Mouse (Mus musculus): ENCODE data around the gene Adcy5.

Adcy5 gene

DNA sequence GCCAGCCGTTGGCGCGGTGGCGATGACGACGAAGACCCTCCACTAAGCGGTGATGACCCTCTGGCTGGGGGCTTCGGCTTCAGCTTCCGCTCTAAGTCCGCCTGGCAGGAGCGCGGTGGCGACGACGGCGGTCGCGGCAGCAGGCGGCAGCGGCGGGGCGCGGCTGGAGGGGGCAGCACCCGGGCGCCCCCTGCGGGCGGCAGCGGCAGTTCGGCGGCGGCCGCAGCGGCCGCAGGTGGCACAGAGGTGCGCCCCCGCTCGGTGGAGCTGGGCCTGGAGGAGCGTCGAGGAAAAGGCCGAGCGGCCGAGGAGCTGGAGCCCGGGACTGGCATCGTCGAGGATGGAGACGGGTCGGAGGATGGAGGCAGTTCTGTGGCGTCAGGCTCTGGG, 1.6 kb downstream of the Adcy5 start:
- CTCF ChIA-PET: no interaction called here

DNA sequence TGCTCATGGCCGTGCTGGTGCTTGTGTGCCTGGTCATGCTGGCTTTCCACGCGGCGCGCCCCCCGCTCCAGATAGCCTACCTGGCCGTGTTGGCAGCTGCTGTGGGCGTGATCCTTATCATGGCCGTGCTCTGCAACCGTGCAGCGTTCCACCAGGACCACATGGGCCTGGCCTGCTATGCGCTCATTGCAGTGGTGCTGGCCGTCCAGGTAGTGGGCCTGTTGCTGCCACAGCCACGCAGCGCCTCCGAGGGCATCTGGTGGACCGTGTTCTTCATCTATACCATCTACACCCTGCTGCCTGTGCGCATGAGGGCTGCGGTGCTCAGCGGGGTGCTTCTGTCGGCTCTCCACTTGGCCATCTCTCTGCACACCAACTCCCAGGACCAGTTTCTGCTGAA, 2.2 kb downstream of the Adcy5 start:
- CTCF ChIA-PET: no interaction called here

DNA sequence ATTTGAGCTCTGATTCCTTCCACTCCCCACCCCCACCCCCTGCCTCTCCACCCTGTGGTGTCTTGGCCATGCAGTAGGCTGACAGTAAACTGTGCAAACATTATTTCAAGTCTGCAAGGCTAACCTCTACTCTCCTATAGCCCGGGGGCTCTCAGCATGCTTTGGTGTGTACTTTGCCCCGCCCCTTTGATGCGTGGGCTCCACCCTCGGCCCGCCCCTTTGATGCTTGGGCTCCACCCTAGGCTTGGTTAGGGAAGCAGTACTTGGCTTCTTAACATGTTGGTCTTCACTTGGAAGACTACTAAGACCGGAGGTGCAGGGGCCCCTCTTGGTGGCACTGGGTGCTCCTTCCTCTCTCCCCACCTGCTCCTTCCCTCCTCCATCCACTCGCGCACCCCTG, 4.9 kb downstream of the Adcy5 start:
- CTCF ChIA-PET: no interaction called here

DNA sequence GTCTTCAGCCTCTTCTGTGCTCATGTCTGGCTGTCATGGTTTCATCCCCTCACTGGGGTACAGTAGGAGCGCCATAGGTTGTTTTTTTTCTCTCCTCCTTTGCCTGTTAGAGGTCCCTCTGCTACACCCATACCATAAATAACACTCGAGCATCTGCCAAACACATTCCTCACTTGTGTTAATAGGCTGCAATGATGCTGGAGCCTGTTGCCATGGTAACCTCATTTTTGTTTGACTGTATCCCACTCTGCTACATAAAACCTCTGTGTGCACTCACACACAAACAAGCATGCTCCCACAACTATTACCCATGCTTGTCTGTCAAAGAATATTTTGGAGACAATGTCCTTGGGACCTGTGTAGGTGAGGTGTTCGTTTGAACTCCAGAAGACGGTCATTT, 5.3 kb downstream of the Adcy5 start:
- CTCF ChIA-PET: no interaction called here

DNA sequence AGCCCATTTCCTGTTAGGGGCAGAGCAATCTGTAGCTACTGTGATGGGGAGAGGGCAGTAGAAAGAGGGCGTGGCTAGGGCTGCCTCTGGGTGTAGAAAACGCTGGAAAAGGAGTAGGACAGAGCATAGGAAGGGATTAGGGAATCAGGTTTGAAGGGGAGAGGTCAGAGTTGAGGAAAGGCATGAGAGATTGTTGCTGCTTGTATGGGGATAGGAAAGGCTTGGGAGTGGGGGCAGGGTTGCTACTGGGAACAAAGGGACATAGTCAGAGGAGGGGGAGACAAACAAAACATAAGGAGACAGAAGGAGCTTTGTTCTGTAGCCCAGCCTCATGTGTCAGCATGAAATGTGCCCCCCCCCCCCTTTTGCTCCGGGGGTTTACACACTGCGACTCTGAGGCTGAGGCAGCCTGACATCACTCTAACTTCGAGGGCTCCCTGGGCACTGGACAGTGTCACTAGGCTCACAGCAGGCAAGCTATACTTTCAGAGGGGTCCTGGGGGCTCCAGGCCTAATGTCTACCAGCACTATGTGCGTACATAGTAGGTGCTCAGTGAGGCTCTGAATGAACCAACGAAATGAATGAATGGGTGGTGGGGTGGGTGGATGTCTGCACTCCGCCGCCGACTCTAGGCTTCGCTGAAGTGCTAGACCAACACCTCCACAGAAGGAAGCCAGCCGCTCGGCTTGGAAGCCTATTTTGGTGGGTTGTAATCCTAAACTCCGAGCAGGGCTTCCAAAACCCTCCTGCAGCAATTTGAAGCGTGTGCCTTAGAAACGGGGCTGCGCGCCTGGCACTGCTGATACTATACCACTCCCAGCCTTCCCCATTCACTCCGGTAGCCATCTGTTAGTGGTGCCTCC, 9.9 kb downstream of the Adcy5 start:
- CTCF ChIA-PET: no interaction called here

DNA sequence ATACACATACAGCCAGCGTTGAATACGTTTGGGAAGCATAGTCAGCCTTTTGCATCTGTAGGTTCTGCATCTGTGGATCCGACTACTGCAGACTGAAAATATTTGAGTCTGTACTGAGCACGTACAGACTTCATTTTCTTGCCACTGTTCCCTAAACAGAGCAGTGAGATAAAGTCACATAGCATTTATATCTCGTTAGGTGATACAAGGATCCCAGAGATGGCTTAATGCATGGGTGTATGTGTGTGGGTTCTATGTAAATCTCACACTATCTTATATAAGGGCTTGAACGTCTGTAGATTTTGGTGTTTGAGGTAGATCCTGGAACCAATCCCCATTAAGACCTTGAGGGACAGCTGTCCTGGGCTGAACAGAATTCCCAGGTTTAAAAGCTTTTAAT, 10.7 kb downstream of the Adcy5 start:
- CTCF ChIA-PET: no interaction called here

DNA sequence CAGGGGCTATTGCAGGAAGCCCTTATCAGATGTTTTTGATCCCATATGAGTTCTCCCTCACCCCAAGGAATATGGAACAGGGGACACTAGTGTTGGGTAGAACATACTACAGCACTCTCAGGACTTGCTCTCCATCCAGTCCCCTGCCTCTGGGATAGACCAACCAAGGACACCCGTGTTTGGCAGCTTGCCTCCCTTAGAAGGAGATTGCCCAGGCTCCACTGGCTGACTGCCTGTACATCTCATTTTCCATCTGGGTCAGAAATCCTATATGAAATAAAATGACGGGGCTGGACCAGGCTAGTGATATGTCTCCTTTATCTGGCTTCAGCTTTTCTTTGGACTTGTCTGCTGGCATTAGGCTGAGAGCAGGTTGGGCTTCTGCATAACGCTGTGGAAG, 11.1 kb downstream of the Adcy5 start:
- CTCF ChIA-PET: no interaction called here

DNA sequence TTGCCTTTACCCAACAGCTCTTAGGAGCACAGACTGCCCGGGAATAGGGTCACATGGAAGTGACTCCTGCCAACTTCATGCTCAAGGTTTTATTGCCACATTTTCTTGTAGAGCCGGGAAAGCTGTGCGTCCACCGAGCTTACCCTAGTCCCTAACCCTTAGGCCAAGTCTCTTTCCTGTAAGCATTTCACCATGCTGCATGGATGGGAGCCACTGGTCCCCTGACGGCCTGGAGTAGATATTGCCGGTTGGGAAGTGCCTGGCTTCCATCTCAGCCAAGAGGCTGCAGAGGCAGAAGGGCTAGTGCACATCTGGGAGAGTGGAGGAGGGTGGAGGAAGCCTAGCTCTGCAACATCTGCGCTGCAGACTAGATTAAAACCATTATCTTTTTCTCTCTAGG, 14.8 kb downstream of the Adcy5 start:
- CTCF ChIA-PET: no interaction called here

DNA sequence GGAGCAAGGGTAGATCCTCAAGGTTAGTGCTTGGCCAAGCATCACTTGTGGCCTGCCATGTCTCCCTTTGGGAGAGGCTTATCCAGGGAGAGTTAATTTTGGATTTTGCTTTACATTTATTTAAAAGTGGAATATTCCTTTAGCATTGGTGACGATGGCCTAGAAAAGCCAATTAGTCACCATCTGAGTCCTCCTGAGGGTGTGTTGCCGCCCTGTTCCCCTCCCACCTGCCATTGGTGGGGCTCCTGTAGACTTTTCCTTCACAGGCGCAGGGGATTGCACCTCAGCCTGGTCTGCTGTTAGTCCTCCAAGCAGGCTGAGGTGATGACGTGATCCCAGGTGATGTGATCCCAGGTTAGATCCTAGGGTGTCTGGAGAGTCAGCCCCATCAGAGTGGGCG, 17.5 kb downstream of the Adcy5 start:
- CTCF ChIA-PET: no interaction called here

DNA sequence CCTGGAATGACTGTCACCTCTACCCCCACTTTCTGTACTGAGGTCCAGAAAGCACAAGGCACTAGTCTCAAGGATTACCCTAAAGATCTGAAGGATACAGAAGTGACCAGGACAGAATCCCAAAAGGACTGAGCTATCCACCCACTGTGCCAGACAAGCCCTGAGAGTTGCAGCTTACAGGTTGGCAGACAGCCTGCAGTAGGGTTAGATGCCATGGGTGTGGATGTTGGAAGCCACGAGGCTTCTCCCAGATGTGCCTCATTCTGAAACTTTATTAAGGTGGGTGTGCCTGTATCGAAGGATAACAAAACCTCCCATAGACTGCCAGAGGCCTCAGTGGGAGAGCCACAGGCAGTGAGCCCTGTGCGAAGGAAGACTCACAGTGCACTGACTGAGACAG, 23.8 kb downstream of the Adcy5 start:
- CTCF ChIA-PET: no interaction called here

DNA sequence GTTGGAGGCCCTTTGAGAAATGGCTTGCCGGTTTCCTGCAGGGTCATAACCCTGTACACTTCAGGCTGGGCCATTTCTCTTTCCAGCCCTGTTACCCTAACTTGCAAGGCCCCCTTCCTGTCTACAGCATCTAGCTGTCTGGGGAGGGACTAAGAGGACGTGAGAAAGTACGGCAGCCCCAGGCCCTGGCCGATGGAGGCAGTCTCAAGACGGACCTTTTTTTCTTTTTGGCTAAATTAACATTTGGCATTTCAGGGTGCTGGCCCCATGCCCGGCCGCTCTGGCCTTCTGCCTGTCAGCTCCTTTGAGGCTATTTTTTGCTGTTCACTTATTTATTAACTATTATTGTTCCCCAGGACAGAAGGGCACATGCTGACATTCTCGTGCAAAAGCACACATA, 24.4 kb downstream of the Adcy5 start:
- CTCF ChIA-PET: no interaction called here

DNA sequence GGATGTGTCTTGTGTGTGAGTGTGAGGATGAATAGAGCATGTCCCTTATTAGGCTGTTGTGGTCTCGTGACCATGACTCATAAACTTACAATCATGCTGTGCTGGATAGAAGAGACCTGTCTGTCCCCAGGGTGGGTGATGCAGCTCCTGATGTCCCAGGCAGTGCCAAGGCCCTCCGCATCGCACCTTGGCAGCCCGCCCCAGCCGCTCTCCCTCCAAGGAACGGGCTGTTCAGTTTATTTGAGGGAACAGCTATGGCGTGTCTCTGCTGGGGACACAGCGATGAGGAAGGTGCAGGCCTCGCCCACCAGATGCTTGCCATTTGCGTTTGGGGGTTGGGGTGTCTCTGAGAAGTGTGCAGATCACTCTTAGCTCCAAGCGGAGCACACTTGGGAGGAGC, 28.5 kb downstream of the Adcy5 start:
- CTCF ChIA-PET: no interaction called here

DNA sequence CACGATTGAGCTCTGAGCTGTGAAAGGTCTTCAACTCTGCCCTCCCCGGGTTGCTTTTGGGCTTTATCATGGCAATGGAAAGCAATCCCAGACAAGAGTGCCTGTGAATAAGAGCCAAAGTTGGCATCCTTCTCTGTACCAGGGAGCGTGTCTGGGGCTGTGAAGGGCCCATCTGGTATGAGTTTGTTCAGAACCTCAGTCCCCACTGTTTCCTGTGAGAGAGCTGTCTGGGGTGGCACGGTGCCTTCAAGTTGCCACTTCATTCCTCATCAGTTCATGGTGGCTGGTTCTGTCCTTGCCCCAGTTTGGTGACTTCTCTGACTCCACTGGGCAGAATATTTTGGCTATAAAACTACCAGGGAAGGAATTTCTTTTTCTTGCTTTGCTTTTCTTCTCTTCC, 33.4 kb downstream of the Adcy5 start:
- CTCF ChIA-PET: no interaction called here

DNA sequence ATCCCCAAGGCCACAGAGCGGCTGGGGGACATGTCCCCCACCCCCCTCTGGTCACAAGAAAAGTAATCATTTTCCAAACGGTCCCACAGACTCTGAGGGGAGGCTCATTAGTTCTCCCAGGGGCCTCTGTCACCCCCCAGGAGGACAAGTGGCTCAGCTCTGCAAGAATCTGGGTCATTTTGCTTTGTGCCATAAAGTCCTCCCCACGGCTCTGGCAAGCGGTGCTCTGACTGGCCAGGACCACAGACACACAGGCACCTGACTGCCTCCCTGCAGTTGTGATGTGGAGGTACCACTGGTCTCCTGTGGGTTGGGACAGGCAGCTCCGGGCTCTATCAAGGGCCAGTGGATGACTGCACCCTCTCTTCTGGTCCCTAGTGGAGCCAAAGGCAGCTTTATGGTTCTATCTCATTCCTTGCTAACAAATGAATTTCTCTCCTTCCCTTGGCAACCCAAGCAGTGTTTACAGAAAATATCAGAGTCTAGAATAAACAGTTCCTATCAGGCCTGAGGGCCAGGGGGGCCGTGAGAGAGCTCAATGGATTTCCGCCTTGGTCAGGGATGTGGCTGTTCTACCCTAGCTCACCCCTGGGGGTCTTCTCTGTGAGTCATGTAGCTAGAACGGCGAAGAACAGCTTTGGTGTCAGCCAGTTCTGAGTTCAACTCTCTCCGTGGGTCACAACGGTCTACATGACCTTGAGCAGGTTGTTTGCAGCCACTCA, 34.9 kb downstream of the Adcy5 start:
- CTCF ChIA-PET: no interaction called here

DNA sequence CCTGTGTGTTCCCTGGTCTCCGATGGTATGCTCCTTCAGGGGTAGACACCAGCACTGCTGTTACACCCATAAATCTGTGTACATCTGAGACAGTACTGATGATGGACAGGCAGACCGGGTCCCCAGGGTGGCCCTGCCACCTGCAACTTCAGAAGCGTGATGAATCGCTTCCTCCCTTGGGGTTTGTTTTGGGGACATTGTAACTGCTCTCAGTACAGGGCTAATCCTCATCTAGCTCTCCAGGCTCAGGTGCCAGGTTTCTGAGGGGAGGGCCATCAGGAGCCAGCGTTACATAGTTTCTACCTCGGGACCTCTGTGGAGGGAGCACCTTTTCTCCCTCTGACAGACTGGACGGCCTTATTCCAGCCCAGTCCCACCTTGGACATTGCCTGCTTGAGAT, 36.1 kb downstream of the Adcy5 start:
- CTCF ChIA-PET: no interaction called here

DNA sequence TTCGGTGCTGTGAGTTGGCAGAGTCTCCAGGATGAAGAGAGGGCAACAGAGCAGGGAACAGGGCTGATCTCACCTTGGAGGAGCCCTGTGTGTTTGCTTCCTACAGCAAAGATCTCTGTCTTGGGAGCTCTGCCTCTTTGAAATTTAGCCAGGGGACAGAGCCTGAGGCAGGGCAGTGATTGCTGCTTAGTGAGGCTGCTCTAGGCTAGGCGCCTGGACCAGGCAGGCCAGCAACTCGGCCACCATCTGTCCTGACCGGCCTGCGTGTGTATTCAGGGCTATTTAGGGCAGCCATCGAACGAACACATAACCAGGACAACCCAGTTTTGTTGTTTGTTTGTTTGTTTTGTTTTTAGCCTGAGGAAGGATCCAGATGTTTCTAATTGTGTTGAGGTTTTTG, 36.6 kb downstream of the Adcy5 start:
- CTCF ChIA-PET: no interaction called here

DNA sequence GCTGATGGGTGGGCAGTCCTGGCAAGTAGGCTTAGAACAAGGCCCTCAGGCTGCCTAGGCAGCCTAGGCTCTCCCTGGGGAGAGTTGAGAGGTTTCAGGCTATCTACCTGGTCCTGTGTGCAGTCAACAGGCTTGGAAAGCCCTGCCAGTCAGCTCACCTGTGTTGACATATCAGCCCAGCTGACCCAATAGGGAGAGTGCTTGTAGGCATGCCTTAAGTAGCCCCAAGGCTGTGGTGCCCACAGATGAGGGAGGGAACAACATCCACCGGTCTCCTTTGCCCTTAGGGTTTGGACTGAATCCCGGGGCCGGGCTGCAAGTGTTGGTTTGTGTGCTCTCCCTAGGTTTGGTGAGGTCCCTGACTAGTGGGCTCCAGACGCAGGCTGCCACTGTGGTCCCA, 37.8 kb downstream of the Adcy5 start:
- CTCF ChIA-PET: no interaction called here

DNA sequence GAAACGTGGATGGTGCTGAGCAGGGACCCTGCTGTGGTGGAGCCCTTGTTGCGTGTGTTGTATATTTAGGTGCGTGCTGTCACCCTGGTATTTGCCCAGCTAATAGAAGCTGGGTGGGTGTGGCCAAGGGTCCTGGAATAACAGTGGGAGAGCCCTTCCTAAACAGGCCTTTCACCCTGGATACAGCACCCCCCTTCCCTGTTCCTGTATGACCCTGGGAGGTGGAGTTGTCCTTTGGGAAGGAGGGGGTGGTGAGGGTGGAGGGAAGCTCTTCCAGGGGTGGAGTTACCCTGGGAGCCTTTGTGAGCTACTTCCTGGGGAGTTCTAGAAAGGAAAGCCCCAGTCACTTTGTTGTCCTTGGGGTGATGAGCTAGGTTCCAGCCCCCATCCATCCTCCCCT, 38.7 kb downstream of the Adcy5 start:
- CTCF ChIA-PET: no interaction called here

DNA sequence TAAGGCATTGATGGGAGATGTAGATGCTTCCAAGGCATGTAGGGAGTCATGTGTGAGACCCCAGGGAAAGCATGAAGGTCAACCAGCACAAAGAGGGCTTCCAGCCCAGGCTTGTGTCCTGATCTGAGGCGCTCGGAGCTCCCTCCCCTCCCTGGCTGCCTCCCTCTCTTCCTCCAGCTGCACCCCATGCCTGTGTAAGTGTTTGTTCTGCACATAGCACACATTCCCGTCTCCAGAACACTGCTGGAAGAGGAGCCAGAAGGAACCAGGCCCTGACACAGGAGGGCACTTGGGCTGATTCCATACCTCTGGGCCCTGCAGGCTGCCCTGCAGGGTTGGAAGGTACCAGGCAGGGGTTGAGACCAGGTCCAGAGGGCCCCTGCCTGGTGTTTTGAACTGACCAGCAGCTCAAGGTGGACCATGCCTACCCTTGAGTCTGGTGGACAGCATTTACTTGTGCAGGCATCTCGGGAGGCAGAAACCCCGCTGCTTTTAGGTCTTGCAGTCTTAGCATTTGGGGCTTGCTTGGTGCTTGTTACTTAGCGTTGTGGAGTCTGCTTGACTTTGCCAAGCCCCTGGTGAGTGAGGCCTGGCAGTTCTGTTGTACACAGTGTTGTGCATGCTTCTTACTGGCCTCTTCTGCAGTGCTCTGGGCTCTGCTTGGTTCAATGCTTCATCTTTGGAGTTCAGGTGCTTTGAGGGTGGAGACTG, 45.2 kb downstream of the Adcy5 start:
- CTCF ChIA-PET: no interaction called here

DNA sequence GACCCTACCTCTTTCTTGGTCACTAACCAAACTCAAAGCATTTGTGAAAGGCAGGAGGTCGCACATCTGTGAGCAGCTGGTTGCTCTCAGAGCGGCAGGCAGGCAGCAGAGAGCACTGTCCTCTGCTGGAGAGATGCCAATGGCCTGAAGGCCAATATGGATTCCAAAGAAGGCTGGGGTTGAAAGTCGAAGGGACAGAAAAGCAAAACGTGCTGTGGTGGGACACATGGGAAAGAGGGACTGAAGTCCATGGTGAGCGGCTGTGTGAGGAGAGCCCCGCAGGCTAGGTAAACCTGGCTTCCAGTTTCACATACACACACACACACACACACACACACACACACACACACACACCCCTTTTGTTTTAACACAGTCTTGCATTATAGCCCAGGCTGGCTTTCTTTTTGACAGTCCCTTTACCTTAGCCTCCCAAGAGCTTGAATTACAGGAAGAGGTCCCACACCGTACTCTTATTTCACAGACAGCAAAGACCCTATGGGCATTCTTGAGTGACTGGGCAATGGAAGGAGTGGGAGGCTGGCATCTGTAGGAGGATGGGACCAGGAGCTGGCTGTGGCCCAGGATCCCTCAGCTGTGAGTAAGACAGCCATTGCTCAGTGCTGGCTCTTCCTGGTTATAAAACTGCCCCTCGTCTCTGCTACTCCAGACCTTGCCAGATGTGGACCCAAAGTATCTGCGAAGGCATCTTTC, 45.9 kb downstream of the Adcy5 start:
- CTCF ChIA-PET: no interaction called here

DNA sequence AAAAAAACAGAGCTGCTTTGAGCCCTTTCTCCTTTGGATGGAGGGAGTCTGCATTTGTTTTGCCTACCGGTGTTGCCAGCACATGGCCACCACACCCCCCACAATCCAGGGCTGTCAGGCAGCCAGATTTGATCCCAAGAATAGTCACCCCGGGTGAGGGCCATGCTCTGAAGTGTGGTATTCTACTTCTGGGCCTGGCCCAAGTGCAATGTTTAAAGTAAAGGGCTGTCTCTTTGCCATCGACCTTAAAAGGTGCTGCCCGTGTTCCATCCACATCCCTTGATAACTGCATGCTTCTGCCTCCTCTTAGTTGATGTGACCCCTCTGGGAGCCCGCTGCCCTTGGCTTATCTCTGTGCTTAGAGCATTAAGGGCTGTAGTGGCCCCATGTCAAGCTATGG, 46.6 kb downstream of the Adcy5 start:
- CTCF ChIA-PET: no interaction called here

DNA sequence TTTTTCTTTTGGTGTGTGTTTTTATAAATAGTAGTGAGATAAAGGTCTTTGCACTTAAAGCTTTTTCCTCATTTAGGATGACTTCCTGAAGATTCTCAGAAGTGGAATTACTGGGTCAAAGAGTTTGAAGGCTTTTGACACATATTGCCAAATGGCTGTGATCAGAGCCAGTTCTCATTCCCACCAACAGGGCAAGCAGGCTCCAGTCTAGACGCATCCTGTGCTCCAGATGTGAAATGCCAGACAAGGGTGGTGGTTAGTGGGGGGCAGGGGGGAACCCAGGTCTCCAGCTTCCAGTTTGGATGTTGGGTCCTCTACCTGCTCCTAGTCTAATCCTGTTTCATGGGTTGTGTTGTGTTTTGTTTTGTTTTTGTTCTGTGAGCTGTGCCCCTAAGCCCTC, 48.8 kb downstream of the Adcy5 start:
- CTCF ChIA-PET: no interaction called here

DNA sequence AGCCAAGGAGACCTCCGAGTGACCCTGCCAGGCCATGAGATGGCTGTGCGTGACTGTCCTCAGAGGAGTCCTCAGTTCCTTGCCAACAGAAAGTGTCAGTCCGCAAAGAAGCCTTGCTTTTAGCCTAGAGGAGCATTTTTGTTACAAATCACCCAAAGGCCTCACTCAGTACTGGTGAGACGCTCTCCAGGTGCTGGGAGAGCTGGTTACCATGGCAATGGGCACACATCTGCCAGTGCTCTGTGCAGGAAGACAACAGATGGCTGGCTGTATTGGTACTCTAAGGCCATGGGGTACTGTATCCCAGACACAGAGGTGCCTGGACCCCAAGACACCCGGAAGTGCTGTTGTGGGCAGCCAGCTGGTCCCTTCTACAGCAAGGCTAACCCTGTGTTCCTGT, 51.0 kb downstream of the Adcy5 start:
- CTCF ChIA-PET: no interaction called here

Data from spleen, embryonic (tissue).